Mouse (Mus musculus) heart, adult 2 months (tissue): ENCODE results near the gene Acvr1.

Source experiments
- CTCF ChIP-seq: fragments of 200-600 bp; IDR thresholded peaks from 2 replicates; pipeline ENCODE4 v1.8.1; 2022; ENCODE audit warnings: antibody characterized with exemption, mild to moderate bottlenecking, moderate library complexity
- EP300 ChIP-seq: fragments of 200-500 bp; IDR thresholded peaks from 2 replicates; pipeline ENCODE4 v1.6.1; 2011; ENCODE audit warnings: low read depth, low read length, control low read depth; ENCODE audit not compliant: insufficient read depth
- POLR2A ChIP-seq: fragments of 200-500 bp; IDR thresholded peaks from 2 replicates; pipeline ENCODE4 v1.6.1; 2011; ENCODE audit warnings: mild to moderate bottlenecking, low read depth, low read length, control low read depth; ENCODE audit not compliant: insufficient read depth

DNA sequence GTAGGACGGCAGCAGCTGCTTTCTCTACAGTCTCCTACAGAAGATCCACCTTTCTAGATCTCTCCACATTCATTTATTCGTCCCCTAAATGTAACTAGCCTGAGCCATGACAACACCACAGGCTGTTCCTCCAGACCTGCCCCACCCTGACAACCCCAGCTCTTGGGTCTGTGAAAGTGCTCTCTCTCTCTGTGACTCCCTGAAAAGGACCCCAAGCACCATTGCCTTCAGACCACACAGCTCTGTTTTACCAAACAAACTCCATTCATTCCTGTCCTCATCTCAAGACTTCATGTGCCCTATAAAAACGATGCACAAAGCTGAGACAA, 208.9 kb downstream of the Acvr1 start:
- TF ChIP-seq CTCF (no peak), EP300 (no peak), POLR2A (no peak)
